Mouse (Mus musculus): ENCODE results near the gene Prkd1.

- TF ChIP-seq CTCF (IDR thresholded peaks at IDR 0.05; ENCODE audit: control insufficient read depth, insufficient read depth, insufficient read length): no peak
- no peak for TF ChIP-seq FOSL1 (IDR thresholded peaks at IDR 0.05; ENCODE audit: insufficient read depth, low read length, poor library complexity, severe bottlenecking)
- TF ChIP-seq USF1 (IDR thresholded peaks at IDR 0.05; ENCODE audit: low read depth): no peak
These were observed 108.1 kb downstream of the Prkd1 start for GRCm38 (mm10) chr12:50540793-50541192.
